Mouse (Mus musculus): Measurements from ENCODE around the gene Tex30.

DNA sequence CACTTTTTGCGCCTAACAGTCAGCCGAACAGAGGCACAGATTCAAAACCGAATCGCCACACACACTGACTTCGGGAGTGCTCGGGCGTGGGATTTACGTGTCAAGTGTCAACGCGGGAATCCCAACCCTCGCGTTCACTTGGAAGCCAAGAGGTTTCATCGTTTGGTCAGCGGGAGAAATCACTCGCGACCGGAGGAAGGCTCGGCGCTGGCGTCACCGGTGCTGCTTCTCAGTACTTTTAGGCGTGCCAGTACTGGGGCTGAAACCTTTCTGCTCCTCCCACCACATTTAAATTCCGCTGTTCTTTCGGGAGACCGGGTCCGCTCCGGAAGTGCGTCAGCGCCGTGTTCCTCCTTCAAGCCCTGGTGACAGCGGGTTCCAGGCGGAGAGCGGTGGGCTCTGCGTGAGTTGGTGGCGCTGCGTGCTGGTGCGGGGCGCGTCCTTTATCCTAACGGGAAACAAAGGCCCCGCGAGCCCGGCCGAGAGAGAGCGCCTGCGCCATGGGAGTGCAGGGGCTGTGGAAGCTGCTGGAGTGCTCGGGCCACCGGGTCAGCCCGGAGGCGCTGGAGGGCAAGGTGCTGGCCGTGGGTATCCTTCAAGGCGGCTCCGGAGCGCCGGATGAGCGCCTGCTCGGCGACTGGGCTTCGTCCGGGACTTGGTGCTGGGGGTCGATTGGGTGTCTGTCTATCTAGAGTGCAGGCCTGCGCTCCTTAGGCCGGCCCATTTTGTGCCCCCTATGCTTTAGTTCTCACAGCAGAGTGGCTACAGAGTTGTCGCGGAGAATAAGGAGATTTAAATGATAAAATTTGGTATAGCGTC, 45.5 kb upstream of the Tex30 start, which contains the start of gene Ercc5:
- TF ChIP-seq CTCF (IDR thresholded peaks at IDR 0.05) = peak; percentile 1; the same call in 1 of the 2 replicates
- peak; percentile 55; the same call in 1 of the 2 replicates for TF ChIP-seq EP300 (IDR thresholded peaks at IDR 0.05)

All from lung, postnatal 0 days (tissue).